Mouse (Mus musculus) 416B (cell line): ENCODE data around the gene Itln1.
"Not testable (repeated sequence)": the region's sequence is repeated elsewhere in the genome, so short reads cannot be mapped to it uniquely, and the experiment has no call there.

Source experiments
- DNase-seq: peaks from one replicate; pipeline ENCODE4 v3.0.0; 2011; ENCODE audit warnings: low read depth

The Itln1 gene

DNA sequence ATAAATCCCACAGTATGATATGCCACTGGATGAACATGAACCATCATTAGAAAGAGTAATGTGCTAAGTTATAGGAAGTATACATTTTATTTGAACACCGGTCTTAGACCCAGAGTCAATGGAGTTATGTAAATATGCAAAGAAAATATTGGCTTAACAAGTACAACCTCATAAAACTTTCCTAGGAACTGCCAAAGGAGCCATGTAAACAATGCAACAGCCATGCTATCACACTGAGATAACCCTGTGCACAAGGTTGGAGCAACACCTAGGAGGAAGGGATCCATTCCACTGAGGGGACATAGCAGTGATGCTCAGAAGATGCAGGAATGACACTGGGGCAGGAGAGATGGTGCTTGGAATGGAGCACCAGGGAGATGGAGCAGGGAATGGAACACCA is 21.3 kb downstream of the Itln1 start:
- DNase-seq, result no peak

DNA sequence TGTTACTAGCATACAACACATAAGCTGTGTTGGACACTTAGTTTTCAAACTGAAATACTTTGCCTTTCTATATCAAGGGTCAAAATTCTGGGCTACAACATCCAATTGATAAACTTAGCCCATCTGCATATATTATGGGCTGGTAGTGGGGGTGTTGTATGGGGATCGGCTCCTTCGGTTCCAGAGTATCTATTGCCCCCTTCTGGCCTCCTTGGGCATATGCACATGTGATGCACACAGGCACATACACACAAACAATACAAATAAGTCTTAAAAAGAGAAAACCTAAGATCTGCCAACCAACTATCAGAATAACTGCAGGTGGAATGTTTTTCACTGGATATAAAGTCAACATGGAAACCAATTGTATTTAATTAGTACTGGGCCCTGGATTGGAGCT is 21.9 kb downstream of the Itln1 start:
- no peak for DNase-seq

DNA sequence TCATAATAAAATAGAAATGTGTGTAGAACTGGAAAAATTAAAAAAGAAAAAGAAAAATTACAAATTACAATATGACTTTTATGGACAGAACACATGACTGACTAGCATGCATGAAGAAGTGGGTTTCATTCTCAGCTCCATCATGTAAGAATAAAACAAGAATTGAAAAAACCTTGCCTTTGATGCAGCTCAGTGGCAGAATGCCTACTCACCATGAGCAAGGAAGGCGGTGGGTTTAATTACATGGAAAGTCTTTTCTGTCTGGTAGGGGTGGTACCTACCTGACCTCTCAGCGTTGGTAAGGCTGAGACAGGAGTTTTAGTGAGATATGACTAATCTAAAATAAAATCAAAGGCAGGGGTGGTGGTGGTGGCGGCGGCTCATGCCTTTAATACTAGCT is 30.5 kb downstream of the Itln1 start:
- peak; percentile 51 for DNase-seq

DNA sequence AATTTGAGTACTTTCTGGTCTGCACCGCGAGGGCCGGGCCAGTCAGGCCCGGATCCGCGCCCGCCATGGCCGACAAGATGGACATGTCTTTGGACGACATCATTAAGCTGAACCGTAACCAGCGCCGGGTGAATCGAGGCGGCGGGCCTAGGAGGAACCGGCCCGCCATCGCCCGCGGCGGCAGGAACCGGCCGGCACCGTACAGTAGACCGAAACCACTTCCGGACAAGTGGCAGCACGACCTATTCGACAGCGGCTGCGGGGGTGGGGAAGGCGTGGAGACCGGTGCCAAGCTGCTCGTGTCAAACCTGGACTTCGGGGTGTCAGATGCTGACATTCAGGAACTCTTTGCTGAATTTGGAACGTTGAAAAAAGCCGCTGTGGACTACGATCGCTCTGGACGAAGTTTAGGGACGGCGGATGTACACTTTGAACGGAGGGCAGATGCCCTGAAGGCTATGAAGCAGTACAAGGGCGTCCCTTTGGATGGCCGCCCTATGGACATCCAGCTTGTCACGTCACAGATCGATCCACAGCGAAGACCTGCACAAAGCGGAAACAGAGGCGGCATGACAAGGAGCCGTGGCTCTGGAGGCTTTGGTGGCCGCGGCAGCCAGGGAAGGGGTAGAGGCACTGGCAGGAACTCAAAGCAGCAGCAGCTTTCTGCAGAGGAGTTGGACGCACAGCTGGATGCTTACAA is 31.4 kb downstream of the Itln1 start:
- peak; percentile 83 for DNase-seq

DNA sequence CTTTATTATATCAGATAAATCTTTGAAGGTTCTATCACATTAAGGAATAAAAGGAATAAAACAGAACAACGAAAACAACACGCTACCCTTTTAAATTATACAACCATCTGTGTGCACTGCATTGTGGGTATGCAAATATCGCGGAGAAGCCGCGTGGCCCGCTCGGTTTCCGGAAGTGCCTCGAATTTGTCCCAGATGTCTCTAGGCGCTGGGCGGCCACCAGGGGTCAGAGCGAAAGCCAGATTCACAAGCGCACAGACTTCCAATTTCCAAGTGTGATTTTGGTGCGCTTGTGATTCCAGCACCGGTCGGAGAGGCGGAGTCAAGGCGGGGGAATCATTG is 31.9 kb downstream of the Itln1 start, which contains the start of gene Alyref2:
Alyref2 (plus strand) TSS at position 229 of the 342 bp plus-strand sequence.
- peak; percentile 99 for DNase-seq

DNA sequence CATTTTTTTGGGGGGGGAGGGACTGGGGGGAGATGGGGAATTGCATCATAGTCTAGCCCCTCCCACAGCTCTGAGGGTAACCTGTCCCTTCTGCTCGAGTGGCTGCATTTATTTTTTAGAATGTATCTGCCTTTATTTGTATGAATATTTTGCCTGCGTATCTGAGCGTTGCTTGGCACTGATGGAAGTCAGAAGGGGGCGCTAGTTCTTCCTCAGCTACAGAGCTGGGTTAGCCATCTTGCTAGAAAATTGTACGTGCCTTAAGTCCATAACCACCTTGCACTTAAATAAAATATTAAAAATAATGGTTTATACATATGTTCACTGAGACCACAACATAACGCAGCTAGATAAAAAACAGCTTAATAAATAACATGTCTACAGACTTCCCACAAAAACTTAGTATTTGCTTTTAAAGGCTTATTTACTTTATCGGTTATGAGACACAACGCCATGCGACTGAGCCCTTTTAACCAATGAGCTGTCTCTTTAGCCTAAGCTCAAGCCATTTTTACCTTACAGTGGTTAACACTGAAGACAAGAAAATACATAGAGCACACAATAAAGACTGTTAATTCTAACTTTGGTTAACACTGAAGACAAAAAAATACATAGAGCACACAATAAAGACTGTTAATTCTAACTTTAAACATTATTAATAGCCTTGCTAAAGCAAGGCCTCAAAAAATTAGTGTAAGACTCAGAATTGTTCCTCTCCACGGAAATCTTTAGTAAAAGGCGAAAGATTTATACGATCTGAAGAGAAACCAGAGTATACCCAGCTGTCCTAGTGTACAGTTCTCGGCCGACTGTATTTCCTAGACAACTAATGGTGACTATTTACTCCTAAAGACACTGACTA is 32.5 kb downstream of the Itln1 start:
- peak; percentile 97 for DNase-seq

DNA sequence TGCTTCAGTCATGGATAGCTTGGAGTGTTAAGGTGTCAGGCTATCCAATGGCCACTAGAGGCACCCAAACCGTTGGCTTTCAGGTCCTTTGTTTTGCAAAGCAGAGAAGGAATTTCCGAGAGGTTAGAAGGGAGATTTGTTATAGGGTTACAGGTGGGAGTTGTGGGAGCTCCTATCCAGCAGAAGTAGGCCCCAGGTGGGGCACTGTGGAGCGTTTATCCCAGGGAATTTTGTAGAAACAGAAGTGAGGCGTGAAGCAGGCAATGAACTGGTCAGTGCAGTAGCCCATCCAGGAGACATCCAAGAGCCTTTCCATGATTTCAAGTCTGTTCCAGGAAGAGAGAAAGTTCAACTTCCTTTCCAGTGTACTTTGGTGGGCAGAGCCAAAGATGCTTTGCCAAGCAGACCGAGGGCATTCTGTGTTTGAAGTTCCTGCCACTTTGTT is 33.4 kb downstream of the Itln1 start:
- peak; percentile 74 for DNase-seq

DNA sequence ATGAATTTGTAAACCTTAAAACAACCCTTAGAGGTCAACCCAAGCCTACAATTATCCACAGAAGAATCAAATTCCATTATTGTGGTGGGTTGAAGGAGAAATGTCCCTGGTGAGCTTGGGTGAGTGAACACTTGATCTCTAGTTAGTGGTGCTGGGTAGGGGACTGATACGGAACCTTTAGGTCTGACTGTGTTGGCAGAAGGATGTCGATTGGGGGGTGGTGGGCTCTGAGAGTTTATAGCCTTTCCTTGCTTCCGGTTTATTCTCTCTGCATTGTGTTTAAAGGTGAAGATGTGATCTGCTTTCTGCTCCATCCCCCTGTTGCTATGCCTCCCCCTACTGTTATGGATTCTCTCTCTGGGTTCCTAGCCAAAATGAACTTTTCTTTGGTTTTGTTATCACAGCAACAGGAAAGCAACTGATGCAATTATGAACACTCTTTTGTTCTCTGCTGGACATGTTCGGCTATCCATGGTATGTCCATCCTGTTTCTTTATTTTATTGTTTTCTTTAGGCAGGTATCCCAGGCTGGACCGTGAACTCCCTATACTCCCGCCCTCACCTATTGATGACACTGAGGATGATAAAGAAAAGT is 34.0 kb downstream of the Itln1 start:
- no peak for DNase-seq

DNA sequence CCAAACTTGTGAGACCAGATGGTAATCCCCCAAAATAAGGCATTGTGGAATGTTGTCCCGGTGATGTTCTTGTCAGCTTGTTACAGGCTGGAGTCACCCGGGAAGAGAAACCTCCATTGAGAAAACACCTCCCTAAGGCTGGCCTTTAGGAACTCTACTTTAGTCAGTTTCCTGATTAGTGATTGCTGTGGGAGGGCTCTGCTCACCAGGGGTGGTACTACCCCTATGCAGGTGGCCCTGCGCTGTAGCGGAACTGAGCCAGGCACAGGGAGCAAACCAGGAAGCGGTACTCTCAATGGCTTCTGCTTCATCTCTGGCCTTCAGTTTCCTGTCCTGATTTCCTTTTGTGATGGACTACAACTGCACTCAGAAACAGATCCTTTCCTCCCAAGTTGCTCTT is 35.2 kb downstream of the Itln1 start:
- DNase-seq, result no peak

DNA sequence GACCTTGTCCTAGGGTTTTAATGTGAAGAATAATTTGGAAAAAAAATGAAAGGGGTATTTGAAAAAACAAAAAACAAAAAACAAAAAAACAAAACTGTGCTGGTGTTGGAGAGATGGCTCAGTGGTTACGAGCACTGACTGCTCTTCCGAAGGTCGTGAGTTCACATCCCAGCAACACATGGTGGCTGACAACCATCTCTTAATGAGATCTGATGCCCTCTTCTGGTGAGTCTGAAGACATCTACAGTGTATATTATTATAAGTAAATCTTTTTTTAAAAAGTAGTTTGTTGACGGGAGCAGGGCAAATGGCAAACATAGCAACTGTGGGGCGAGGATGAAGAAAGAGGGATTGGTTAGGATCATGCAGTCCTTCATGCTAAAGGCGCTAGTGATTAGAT is 39.7 kb downstream of the Itln1 start:
- DNase-seq, result no peak

DNA sequence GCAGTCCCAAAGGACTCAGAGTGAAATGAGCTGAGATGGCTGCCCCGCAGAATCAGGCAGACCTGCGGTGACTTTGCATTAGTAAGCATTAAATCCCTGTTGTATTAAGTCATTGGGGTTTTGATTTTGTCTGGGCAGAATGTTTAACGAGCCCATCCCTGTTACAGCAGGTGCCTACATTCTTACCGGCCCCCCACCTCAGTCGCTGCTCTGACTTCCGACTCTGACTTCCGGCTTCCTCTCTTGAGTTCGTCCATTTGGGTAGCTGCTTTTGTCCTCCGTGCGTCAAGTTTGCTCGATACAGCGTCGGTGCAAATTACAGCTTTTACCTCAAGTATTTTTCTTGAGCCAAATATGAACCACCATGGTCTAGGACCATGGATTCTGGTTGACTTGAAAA is 40.9 kb downstream of the Itln1 start:
- no peak for DNase-seq

DNA sequence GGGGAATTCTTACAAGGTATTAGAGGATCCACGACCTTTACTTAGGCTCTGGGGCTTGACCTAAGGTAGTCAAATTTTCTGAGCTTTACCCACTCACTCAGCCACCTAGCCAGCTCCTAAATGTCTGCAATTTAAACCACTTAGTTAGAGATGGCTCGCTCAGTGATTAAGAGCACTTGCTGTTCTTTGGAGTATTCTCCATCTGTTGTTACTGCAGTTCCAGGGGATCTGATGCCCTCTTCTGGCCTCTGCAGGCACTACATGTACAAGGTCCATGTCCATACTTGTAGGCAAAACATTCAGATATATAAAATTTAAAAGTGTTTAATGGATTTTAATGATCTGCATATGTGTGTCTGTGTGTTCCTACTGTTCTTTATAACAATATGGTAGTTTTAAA is 56.1 kb downstream of the Itln1 start:
- peak; percentile 80 for DNase-seq

DNA sequence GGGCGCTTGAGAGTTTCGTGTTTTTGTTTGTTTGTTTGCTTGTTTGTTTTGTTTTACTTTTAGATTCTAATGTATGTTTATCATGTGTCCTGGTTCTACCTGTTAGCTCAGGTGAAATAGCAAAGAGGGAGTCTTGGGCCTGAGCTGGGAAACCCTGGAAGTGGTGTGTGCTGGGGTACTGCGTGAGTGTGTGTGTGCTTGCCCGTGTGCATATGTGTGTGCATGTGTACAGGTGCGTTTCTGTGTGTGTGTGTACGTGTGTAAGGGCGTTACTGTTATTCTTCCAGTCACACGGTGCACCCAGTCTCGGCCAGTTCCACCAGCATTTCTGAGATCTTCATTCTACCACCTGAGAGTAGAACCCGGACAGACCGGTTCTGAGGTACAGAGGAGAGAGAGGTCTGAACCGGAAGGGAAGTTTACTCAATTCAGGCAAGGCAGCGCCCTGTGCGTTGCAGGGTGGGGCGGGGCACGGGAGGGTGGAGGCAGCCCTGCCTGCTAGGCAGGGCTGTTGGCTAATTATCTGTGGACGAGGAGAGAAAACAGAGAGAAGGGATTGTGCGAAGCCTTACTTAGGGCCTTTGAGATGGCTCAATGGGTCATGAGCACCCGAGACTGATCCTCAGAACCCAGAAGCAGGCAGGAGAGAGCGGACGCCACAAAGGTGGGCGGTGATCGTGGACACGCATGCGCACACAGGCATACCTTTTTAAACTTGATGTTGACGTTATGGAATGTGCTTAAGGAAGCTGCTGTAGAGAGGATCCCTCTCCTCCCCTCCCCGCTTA is 57.1 kb downstream of the Itln1 start:
- no peak for DNase-seq

DNA sequence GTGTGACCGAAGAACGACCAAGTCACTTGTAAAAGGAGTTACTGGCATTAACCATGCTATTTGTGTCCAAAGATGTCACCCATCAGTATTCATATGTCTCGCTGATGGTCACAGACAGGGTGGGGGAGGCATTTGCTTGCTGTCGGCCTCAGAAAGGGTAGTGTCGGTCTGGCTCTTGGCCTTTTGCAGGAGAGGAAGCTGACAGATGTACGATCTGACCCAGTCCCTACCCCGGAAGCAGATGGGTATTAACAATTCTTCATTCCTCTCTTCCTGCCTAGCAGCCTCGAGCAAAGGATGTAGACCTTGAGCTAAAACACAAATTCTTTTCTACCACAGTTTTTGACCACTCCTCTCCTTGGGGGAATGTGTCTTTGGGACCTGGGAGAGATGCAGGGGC is 58.0 kb downstream of the Itln1 start:
- DNase-seq, result peak; percentile 26

DNA sequence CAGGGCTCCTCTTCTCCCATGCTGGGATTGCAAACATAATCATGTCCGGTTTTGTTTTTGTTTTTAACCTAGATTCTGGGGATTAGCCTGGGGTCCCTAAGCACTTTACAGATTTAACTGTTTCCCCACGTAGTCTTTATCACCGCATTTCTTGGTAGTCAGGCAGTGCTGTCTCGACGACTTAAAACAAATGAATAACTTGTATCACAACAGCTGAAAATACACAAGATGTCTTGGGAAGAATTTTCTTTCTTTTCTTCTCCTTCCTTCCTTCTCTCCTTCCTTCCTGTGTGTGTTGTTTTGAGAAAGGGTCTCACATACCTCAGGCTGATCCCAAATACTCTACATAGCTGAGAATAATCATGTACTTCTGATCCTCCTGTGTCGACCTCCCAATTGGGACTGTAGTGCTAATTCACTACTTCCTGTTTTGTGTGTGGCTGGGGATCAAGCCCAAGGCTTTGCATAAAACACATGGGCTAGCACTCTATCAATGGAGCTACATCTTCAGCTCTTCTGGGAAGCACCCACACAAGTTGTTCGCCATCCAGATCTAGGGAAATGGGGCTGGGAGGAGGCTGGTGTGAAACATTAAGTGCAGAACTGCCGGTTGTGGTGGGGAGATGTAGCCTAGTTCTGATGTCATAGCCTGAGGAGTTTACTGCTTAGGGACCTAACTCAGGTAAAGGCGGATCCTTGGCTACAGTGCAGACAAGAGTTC is 61.0 kb downstream of the Itln1 start:
- peak; percentile 42 for DNase-seq

DNA sequence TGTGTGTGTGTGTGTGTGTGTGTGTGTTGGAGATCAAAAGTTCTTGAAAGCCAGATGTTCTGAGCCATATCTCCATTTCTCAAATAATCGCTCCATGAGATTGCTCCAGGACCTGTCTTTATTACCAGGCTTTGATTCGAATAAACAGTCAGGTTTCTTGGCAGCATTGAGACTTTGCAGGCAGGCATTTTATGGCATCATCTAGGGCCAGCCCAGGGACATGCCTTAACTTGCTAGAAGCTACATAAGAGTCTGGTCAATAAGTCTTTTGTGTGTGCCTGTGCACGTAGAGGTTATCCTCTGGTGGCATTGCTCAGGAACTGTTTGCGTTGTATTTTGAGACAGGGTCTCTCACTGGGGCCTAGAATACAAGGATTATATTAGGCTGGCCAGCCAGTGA is 61.6 kb downstream of the Itln1 start:
- no peak for DNase-seq

DNA sequence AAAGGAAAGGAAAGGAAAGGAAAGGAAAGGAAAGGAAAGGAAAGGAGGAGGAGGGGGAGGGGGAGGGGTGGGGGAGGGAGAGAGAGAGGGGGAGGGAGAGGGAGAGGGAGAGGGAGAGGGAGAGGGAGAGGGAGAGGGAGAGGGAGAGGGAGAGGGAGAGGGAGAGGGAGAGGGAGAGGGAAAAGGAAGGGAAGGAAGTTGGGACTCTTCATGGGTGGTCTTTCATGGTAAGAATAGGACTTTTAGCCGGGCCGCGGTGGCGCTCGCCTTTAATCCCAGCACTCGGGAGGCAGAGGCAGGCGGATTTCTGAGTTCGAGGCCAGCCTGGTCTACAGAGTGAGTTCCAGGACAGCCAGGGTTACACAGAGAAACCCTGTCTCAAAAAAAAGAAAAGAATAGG is 63.2 kb downstream of the Itln1 start:
- DNase-seq, result not testable (repeated sequence)

DNA sequence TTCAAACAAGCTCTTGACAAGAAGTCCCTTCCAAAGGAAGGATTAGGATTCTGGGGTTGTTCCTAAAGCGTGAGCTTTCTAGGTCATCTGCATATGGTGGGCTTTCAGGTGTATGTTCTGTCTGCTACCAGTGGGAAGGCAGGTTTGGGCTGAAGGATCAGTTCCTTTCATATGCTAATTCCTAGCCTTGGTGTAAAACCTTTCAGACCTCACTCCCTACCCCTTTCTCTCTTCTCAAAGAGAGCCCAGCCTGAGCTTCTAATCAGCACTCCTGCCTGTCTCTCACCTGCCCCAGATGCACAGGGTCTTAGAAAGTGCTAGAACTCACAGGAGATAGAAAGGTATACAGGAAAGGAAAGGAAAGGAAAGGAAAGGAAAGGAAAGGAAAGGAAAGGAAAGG is 63.6 kb downstream of the Itln1 start:
- no peak for DNase-seq

DNA sequence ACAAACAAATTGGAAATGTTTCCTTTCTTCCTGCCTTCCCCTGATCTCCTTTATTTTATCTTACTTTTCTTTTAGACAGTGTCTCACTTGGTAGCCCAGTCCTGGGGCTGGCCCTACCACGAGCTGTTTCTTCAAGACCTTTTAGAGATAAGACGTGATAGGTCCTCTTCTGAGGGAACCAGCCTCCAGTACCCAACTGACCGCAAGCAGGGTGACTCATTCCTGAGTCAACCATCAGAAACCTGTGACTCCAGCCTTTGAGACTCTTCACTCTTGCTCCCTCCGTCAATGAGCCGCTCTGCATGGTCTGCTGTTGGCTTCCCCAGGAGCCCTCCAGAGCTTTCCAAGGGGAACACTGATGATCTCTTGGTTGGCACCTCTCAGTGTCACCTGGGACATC is 64.2 kb downstream of the Itln1 start:
- DNase-seq, result peak; percentile 97

DNA sequence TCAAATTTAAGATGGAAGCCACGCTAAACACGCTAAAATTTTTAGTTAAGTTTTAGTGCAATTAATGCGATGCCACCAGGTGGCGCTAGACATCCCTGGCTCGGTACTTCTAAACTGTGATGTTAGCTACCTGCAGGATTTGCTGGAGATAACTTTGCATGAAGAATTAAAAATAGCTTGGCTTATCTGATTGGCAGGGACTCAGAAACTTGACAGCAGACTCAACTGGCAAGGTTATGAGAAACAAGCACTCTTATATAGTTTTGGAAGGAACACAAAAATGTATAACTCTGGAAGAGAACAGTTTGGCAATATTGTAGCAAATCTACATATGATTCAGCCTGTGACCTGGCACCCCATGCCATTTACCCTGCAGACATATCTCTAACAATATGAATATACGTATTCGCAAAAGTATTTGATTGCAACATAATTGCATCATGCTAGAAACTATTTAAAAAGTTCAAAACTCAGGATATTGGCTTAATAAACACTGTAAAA is 64.7 kb downstream of the Itln1 start:
- peak; percentile 92 for DNase-seq

DNA sequence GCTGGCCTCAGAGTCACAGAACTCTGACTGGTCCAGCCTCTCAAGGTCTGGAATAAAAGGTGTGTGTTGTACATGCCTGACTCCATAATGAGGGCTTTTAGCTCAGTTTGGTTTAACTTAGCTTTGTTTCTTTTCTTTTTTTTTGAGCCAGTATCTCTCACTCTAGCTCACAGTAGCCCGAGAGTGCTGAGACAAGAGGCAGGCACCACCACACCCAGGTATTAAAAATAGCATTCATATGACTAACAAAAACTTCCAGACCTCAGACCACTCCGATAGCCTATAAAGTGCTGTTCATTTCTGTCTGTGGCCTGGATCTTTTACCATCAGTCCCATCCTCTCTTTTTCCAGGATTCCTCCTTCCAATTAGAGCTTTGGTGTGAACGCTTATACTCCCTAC is 65.4 kb downstream of the Itln1 start:
- DNase-seq, result peak; percentile 34
